Mouse (Mus musculus) spleen, adult 2 months (tissue): ENCODE data around the gene Swsap1.

Experiments
- CTCF ChIP-seq: fragments of 200-500 bp; IDR thresholded peaks from 2 replicates; pipeline ENCODE4 v1.5.1; 2011; ENCODE audit warnings: mild to moderate bottlenecking, inconsistent platforms; ENCODE audit not compliant: insufficient read depth, insufficient read length, insufficient replicate concordance; ENCODE audit errors: extremely low read depth
- POLR2A ChIP-seq: fragments of 200-500 bp; IDR thresholded peaks from 2 replicates; pipeline ENCODE4 v1.6.1; 2011; ENCODE audit warnings: low read depth, low read length, inconsistent platforms

DNA sequence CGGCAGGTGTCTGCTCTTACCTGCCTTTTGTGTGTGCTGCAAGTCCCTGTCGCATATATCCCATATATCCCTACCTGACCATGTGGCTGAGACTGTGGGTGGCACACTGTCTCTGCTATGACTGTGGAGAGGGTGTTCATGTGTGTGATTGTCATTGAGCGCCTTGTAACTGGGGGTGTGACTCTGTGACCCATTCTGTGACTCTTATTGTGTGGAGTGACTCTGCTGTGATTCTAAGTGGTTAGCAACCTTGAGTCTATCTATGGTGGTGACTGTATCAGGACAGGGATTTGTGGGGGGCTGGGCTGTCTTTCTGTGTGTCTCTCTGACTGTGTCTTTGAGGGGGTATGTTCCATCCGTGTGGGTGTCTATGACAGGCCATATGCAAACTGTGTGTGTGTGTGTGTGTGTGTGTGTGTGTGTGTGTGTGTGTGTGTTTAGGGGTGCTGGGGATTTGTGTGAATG, 17.8 kb upstream of the Swsap1 start:
- TF ChIP-seq POLR2A, result no peak
- TF ChIP-seq CTCF, result no peak
